Mouse (Mus musculus) gastrocnemius, postnatal 4 days (tissue): ENCODE data around the gene Zfp710. TPM values are rescaled to one million over a fixed set of nuclear protein-coding genes. Genes with fewer than 3 reads are reported as not detected.

Experiments
- DNase-seq, 2 experiments: peaks; one replicate each; pipeline ENCODE4 v3.0.0; 2021 to 2022; ENCODE audit warnings: low spot score in 2 of 2, mixed read lengths in 2 of 2
- total RNA-seq, 2 experiments: library from RNA; stranded (reverse); gene quantifications; 2 replicates each; pipeline ENCODE4 v1.2.3; 2021

The Zfp710 gene
- total RNA-seq, 2 experiments from 2014 or later = 17.5 to 18.1 TPM

GRCm38 (mm10) chr7:80053147-80053546, 28.5 kb downstream of the Zfp710 start:
- DNase-seq = no peak

- no peak for DNase-seq
These were observed 31.2 kb downstream of the Zfp710 start for GRCm38 (mm10) chr7:80055781-80056180.

GRCm38 (mm10) chr7:80057002-80057691, 32.5 kb downstream of the Zfp710 start:
- DNase-seq = peak in 1 of 2 experiments; percentile 8

- peak in 1 of 2 experiments; percentile 8 for DNase-seq
These were observed 33.2 kb downstream of the Zfp710 start for GRCm38 (mm10) chr7:80057781-80058180.

- no peak for DNase-seq
These were observed 33.9 kb downstream of the Zfp710 start for GRCm38 (mm10) chr7:80058405-80059063.

- DNase-seq = peak in 1 of 2 experiments; percentile 24
These were observed 34.6 kb downstream of the Zfp710 start for GRCm38 (mm10) chr7:80059064-80059838.

- peak in 1 of 2 experiments; percentile 7 for DNase-seq
These were observed 35.6 kb downstream of the Zfp710 start for GRCm38 (mm10) chr7:80060012-80060778.

- no peak for DNase-seq
These were observed 37.6 kb downstream of the Zfp710 start for GRCm38 (mm10) chr7:80062083-80062826.

- no peak for DNase-seq
These were observed 38.6 kb downstream of the Zfp710 start for GRCm38 (mm10) chr7:80063244-80063643.

GRCm38 (mm10) chr7:80063902-80064736, 39.5 kb downstream of the Zfp710 start:
- DNase-seq = no peak

- no peak for DNase-seq
These were observed 40.6 kb downstream of the Zfp710 start for GRCm38 (mm10) chr7:80065250-80065649.

- no peak for DNase-seq
These were observed 42.3 kb downstream of the Zfp710 start for GRCm38 (mm10) chr7:80066675-80067455.

GRCm38 (mm10) chr7:80068341-80068740, 43.7 kb downstream of the Zfp710 start:
- no peak for DNase-seq

- DNase-seq = no peak
These were observed 45.2 kb downstream of the Zfp710 start for GRCm38 (mm10) chr7:80069615-80070327.

GRCm38 (mm10) chr7:80071209-80071608, 46.6 kb downstream of the Zfp710 start:
- DNase-seq = no peak

GRCm38 (mm10) chr7:80072297-80072696, 47.7 kb downstream of the Zfp710 start:
- no peak for DNase-seq

GRCm38 (mm10) chr7:80073506-80073905, 48.9 kb downstream of the Zfp710 start:
- no peak for DNase-seq

GRCm38 (mm10) chr7:80074921-80075441, 50.4 kb downstream of the Zfp710 start:
- DNase-seq = no peak
